Mouse (Mus musculus) lung, adult 18-20 months (tissue): ENCODE measurements around the gene She.
A peak's percentile ranks its signal among the peaks of the same experiment; 100 is the strongest.

Source experiments
- DNase-seq, 2 experiments: peaks; one replicate each; pipeline ENCODE4 v3.0.0; 2022; ENCODE audit warnings: mixed read lengths in 2 of 2

Gene She

DNA sequence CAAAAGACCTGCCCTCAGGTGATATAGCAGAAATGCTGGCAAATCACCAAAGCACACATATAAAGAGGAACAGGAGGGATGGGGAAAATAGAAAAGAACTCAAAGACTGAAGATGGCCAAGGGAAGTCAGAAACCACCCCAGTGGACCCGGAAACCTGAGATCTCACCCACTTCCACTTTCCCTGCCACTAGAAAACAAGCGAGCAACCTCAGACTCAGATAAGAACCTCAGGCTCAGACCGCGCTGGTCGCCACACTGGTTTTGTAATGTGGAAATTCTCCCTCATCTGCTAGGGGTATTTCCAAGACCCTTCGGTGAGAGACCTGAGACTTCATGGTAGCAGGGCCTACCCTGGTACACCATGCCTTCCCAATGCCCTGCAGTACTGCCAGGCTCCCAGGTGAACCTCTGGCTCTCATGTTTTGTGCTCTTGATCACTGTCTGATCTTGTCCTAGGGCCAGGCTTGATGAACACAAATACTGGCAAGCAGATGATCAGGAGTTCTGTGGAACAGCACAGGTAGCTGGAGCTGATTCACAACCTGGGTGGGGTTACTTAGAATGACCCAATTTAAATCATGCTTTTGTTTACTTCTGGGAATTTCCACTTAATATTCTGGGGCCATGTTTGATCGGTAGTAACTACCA lies 56.5 kb downstream of the She start:
- no peak for DNase-seq

DNA sequence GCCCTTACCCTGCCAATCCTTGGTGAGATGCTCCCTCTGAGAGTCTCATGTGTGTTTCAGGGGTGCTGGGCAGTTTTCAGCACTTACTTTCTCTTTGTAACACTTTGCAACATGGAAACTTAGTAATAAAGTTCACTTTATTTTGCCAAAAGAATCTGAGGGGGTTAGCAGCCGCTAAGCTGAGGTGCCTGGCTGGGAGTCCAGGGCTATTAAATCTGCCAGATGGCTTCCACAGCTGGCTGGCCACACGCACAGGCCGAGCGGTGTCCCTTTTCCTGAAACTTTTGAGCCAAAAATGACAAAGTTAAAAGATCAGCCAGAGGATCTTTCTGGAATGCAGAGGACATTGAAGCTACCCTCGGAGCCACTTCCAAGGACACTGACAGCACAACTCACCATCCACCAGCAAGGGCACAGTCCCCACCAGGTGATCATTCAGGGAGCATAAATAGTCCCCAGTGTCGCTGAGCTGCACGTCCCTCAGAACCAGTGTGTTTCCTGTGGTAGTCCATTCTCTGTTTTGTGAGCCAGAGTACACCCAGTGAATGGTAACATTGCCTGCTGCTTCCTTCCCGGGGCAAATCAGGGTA lies 58.8 kb downstream of the She start:
- no peak for DNase-seq

DNA sequence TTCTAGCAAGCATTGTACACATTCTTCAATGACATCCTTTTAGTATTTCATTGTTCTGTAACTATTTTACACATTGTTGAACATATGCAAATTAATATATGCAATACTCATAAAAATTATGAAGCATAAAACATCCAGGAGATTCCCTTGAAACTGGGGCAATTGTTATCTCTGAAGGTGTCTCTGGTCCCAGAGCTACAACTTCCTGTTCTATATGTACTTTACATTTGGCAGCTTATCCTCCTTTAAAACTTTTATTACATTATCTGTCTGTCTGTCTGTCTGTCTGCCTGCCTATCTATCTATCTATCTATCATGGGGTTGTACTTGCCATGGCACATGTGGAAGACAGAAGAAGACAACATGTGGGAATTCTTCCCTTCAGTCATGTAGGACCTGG lies 60.5 kb downstream of the She start:
- DNase-seq: no peak

DNA sequence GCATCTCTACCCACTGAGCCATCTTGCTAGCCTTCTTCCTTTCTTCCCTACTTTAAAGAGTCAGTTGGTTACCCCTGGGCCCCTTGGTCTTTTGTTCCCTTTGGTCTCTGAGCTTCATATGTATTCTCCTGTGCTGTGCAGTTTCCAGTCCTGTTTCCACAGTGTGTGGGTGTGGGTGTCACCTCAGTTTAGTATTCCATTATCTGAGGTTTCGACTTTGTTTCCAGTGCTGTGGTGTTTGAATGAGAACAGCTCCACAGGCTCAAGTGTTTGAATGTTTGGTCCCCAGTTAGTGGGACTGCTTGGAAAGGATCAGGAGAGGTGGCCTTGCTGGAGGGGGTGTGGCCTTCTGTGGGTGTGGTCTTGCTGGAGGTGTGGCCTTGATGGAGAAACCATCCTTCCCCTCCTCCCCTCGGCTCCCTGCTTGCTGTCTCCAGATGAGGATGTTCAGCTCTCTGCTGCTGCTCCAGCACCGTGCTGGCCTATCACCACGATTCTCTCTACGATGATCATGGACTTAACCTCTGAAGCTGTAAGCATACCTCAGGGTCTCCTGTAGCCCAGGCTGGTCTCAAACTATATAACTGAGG lies 61.4 kb downstream of the She start:
- no peak for DNase-seq

DNA sequence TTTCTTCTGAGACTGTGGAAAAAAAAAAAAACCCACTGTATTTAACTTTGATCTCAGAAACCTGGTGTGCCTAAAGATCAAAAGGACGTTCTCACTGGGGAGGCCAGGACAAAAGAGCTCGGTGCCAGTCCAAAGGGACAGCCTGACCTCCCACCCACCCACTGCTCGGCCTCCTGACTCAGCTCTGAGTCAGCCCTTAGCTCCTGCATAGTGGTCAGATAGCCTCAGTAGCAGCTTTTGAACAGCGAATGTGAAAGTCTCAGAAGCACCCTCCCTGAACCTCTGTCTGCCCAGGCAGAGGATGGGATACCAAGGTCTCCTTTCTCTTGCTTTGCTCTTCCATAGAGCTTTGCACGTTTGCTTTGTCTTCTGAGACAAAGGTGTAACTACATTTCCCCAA lies 65.4 kb downstream of the She start:
- DNase-seq: no peak

DNA sequence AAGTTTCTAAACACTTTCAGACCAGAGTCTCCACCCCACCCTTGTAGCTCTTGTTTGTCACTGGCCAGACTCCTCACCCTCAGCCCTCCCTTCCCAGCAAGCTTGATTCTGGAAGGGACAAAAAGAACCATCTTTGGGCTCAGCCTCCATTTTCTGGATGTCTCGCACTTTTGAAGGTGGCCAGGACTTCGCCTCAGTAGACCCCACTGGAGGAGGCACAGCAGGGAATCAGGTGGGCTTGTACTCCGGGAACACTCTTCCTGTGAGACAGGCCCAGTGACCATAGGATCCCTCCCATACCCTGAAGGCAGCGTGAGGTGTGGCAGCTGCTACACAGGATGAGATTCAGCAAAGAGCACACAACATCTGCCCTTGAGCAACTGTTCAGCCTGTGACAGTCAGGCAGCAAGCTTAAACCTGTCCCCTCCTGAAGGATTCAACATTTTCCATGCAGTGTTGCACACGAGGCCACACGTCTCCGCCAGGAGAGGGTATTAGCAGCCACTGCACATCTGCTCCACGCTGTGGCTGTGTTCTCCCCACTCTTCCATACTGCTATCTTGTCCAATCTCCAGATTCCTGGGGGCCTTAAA lies 66.1 kb downstream of the She start:
- no peak for DNase-seq

DNA sequence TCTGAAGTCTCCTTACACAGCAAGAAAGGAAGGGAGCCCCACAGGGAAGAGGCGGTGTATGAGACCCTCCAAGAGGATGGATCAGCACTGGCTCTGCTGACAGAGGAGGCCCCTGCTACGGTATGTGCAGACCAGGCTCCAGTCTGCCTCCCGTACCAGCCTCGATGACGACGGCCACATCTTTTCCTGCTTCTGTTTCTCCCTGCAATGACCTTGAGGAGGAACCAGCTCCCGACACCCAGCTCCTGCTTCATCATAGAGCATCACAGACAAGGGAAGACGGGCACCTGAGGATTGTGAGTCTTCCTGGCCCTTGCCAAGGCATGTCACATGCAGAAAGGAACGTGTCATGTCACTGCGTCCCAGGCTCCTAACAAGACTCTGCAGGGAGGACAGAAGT lies 66.8 kb downstream of the She start:
- no peak for DNase-seq

DNA sequence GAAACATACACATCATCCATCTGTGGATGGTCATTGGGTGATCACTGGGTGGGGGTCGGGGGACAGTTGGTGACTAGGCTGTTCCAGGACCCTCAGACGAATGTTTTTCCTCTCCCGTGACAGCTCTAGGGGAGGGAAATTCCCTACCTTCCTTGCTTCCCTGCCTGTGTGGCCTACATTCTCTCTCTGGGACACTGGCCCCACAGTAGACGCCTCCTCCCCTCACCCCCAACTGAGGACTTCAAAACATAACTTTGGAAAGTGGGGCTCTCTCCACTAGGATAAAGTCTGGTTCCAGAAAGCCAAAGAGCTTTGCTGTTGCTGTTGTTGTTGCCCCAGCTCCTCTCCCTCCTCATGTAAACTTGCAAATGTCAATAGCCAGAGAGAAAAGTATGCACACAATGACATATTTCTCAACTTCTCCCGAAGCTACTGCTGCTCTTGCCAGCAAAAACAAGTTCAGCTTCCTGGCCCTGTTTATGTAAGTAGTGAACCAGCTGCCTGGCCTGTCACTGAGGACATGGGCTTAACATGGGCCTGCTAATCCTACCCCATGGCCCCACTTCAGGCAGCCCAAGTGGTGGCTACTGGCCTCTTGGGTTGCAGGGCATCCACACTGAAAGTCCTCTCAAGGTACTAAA lies 67.8 kb downstream of the She start:
- peak; percentile 74 to 82 for DNase-seq

DNA sequence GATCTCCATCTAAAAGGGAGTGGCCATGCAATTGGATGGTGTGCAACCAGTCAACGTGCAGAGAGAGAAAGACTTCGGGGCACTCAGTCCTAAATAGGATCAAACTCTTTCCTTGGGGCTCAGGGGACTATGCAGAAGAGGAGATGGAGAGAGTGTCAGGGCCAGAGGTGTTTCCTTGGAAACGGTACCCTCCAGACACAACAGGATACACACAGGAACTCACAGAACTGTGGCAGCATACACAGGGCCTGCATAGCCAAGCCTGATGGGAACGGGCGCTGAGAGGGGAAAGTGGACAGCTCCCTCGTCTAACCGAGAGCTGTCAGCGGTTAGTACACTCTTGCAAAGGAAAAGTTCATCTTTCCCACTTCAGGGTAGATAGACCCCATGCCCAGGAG lies 68.3 kb downstream of the She start:
- DNase-seq: no peak

DNA sequence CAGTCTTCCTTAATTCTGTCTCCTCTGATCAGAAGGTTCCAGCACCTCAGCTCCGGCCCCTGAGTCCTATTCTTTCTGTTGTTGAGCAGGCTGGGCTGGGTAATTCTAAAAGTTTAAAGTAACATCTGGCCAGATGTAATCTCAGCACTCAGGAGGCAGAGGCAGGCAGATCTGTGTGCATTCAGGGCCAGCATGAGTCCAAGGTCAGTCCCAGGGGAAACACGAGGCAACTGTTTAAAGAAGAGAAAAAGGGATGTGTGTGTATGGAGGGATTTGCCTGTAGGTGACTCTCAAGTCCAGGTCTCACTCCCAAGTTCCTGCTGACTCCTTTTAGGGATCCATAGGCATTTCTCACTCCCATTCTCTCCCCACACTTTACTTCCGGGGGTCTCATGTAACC lies 76.7 kb downstream of the She start:
- no peak for DNase-seq
